In genomic region chr4:141545743-141546333, GRCm38 (mm10) we compare ENCODE assay signal across 8 mouse cellular contexts. TPM values are rescaled to one million over a fixed set of nuclear protein-coding genes. Genes with fewer than 3 reads are reported as not detected.
DNase-seq lines count a peak whose midpoint lies in the region; ATAC-seq and TF ChIP-seq lines count a peak whose summit lies in the region.

No protein-coding gene starts in this region.

- H3K9ac ChIP-seq in forebrain, postnatal 0 days = peak overlapping the region; percentile 99
- H3K9ac ChIP-seq in lung, embryonic 16.5 days (ENCODE audit: low read length) = peak overlapping the region; percentile 99

- no peak for TF ChIP-seq CTCF in G1E (IDR thresholded peaks at IDR 0.05; ENCODE audit: low read depth, low read length)
- TF ChIP-seq CTCF in forebrain, postnatal 0 days (IDR thresholded peaks at IDR 0.05; ENCODE audit: low read depth) = no peak

- peaks cover 35% of the 10 kb centered on the region for H3K4me1 ChIP-seq in G1E (ENCODE audit: insufficient read depth, low read depth, low read length)
- peaks cover 7% of the 10 kb centered on the region; the same call in 1 of the 2 replicates for H3K4me1 ChIP-seq in forebrain, postnatal 0 days (ENCODE audit: insufficient read depth)
- H3K4me1 ChIP-seq in lung, embryonic 16.5 days (replicated peaks; ENCODE audit: control insufficient read depth, insufficient read depth, low read length) = peaks cover 8% of the 10 kb centered on the region; the same call in 1 of the 2 replicates

- ATAC-seq in G1E (ENCODE audit: extremely low read depth, insufficient number of reproducible peaks, low FRiP score, poor library complexity, severe bottlenecking) = peak; percentile 78
- ATAC-seq in forebrain, postnatal 0 days = peak; percentile 73
- ATAC-seq in hematopoietic stem cell, adult 5-6 weeks (replicated peaks in 1 of 2; ENCODE audit: insufficient read depth in 1 of 2, low FRiP score in 2 of 2, low TSS enrichment in 1 of 2, low read depth in 1 of 2, poor library complexity in 2 of 2, severe bottlenecking in 2 of 2) = peak; percentile 77 to 85
- ATAC-seq in lung, embryonic 16.5 days (ENCODE audit: low read depth) = peak; percentile 88

- H3K27me3 ChIP-seq in G1E (ENCODE audit: insufficient read depth, low read length) = no peaks in the 10 kb centered on the region
- H3K27me3 ChIP-seq in forebrain, postnatal 0 days (ENCODE audit: insufficient read depth, low read length) = no peaks in the 10 kb centered on the region
- H3K27me3 ChIP-seq in lung, embryonic 16.5 days (ENCODE audit: control insufficient read depth, insufficient read depth, low read depth, low read length) = no peaks in the 10 kb centered on the region

- H3K4me3 ChIP-seq in G1E (ENCODE audit: low read depth, low read length) = peak overlapping the region; percentile 92
- H3K4me3 ChIP-seq in forebrain, postnatal 0 days (ENCODE audit: low read depth, low read length) = peak overlapping the region; percentile 85
- peak overlapping the region; percentile 82 for H3K4me3 ChIP-seq in lung, embryonic 16.5 days (ENCODE audit: low read length)

- H3K4me2 ChIP-seq in forebrain, postnatal 0 days (ENCODE audit: low read depth) = peak overlapping the region; percentile 96
- peak overlapping the region; percentile 99 for H3K4me2 ChIP-seq in lung, embryonic 16.5 days (ENCODE audit: low read depth, low read length)

- H3K9me3 ChIP-seq in G1E (replicated peaks) = no peaks in the 10 kb centered on the region
- no peaks in the 10 kb centered on the region for H3K9me3 ChIP-seq in forebrain, postnatal 0 days (ENCODE audit: low read length)
- H3K9me3 ChIP-seq in lung, embryonic 16.5 days (ENCODE audit: control insufficient read depth, low read length) = no peaks in the 10 kb centered on the region

- H3K27ac ChIP-seq in forebrain, postnatal 0 days (ENCODE audit: low read depth, low read length) = peak overlapping the region; percentile 100
- peak overlapping the region; percentile 100 for H3K27ac ChIP-seq in lung, embryonic 16.5 days (ENCODE audit: low read length)

- H3K36me3 ChIP-seq in G1E (replicated peaks) = no peaks in the 10 kb centered on the region
- no peaks in the 10 kb centered on the region for H3K36me3 ChIP-seq in forebrain, postnatal 0 days (ENCODE audit: insufficient read depth)
- H3K36me3 ChIP-seq in lung, embryonic 16.5 days (ENCODE audit: control insufficient read depth, insufficient read depth, low read length) = no peaks in the 10 kb centered on the region

- peak; percentile 79 for DNase-seq in G1E (ENCODE audit: low spot score)
- DNase-seq in cerebellum, adult 18-20 months = peak; percentile 99
- peak; percentile 100 for DNase-seq in forebrain, postnatal 0 days
- peak; percentile 95 for DNase-seq in layer of hippocampus, adult 9-10 months (ENCODE audit: low spot score)
- peak; percentile 97 for DNase-seq in ovary, postnatal 10 days (ENCODE audit: low spot score)
- peak; percentile 100 for DNase-seq in thymus, postnatal 10 days (ENCODE audit: low spot score in 2 of 2)

- under 1% methylated on average over 47 of the region's 56 CpGs for WGBS in forebrain, postnatal 0 days
- 0% methylated on average over 56 of the region's 56 CpGs for whole genome bisulfite sequencing in lung, embryonic 16.5 days

RNA-seq across cellular contexts. Expression of gene Spen, which starts 7.4 kb away (rescaled TPM):
- total RNA-seq in G1E (2014; fragmentation: Nextera tagmentation) = 100 and 118 TPM in 2 replicates
- total RNA-seq in G1E (2017) = 19.2 and 21.4 TPM in 2 replicates
- polyA plus RNA-seq in G1E (2012) = 149 and 188 TPM in 2 replicates
- total RNA-seq in forebrain, postnatal 0 days (2014; rRNA removed) = 21.7 and 24.7 TPM in 2 replicates
- 6.0 and 10.7 TPM in 2 replicates for polyA plus RNA-seq in forebrain, postnatal 0 days (2015; fragmentation: Nextera tagmentation; extraction: Ambion mirVana)
- total RNA-seq in hematopoietic stem cell, adult 5-6 weeks (2017) = 26.7 and 39.0 TPM in 2 replicates
- polyA plus RNA-seq in lung, embryonic 16.5 days (2015; fragmentation: Nextera tagmentation; extraction: Ambion mirVana) = 6.9 and 7.4 TPM in 2 replicates

Comparison
In these comparisons a context has a peak if more than half of its experiments do, and no peak if none do; other contexts are left out.
1. Peak in every context shown above with its lines: DNase-seq, ATAC-seq, H3K4me3 ChIP-seq and H3K27ac ChIP-seq.